In genomic region chr7:141388487-141389109, GRCm38 (mm10) we compare ENCODE assay signal across 32 mouse cellular contexts. TPM values are rescaled to one million over a fixed set of nuclear protein-coding genes. Genes with fewer than 3 reads are reported as not detected.
DNase-seq lines count a peak whose midpoint lies in the region; ATAC-seq and TF ChIP-seq lines count a peak whose summit lies in the region.
"Had no signal": no experiment of that assay in that cellular context is flagged by ENCODE, and none has a peak within 500 bp of the region (broad histone marks: within the 10 kb centered on the region; RNA-seq: fewer than 3 reads in every experiment).

No protein-coding gene starts in this region.

- H3K27me3 ChIP-seq in G1E (ENCODE audit: insufficient read depth, low read length) = no peaks in the 10 kb centered on the region
- no peaks in the 10 kb centered on the region for H3K27me3 ChIP-seq in intestine, embryonic 16.5 days (replicated peaks; ENCODE audit: control insufficient read depth, insufficient read depth, low read length)
- no peaks in the 10 kb centered on the region for H3K27me3 ChIP-seq in liver, embryonic 13.5 days
- peaks cover 10% of the 10 kb centered on the region; the same call in 1 of the 2 replicates for H3K27me3 ChIP-seq in hindbrain, embryonic 10.5 days (ENCODE audit: insufficient read depth, poor library complexity, severe bottlenecking)
- 0 out of 2 replicates have a peak, but pooled peaks cover 9% of the 10 kb centered on the region for H3K27me3 ChIP-seq in kidney, embryonic 15.5 days
- H3K27me3 ChIP-seq: embryonic facial prominence, embryonic 13.5 days had no signal

- H3K9ac ChIP-seq in intestine, embryonic 16.5 days (ENCODE audit: low read depth, low read length) = no peak overlapping the region
- H3K9ac ChIP-seq in liver, embryonic 13.5 days = peak overlapping the region; percentile 48
- no peak overlapping the region for H3K9ac ChIP-seq in kidney, embryonic 15.5 days
- H3K9ac ChIP-seq: embryonic facial prominence, embryonic 13.5 days; forebrain, embryonic 15.5 days; hindbrain, embryonic 13.5 days; neural tube, embryonic 12.5 days had no signal

- no peaks in the 10 kb centered on the region for H3K9me3 ChIP-seq in G1E (replicated peaks)
- H3K9me3 ChIP-seq in intestine, embryonic 16.5 days (ENCODE audit: control insufficient read depth, low read length) = no peaks in the 10 kb centered on the region
- no peaks in the 10 kb centered on the region for H3K9me3 ChIP-seq in liver, embryonic 13.5 days (replicated peaks)
- no peaks in the 10 kb centered on the region for H3K9me3 ChIP-seq in hindbrain, embryonic 10.5 days
- no peaks in the 10 kb centered on the region for H3K9me3 ChIP-seq in kidney, embryonic 15.5 days (replicated peaks)
- H3K9me3 ChIP-seq: embryonic facial prominence, embryonic 13.5 days; forebrain, embryonic 10.5 days; forebrain, embryonic 15.5 days; heart, embryonic 10.5 days; hindbrain, embryonic 13.5 days; midbrain, embryonic 10.5 days; neural tube, embryonic 12.5 days had no signal

- ATAC-seq in G1E (ENCODE audit: extremely low read depth, insufficient number of reproducible peaks, low FRiP score, poor library complexity, severe bottlenecking) = peak; percentile 69
- peak; percentile 62 for ATAC-seq in intestine, embryonic 16.5 days
- peak; percentile 34 for ATAC-seq in liver, embryonic 13.5 days (ENCODE audit: low read depth)
- peak; percentile 13; the same call in 1 of the 2 replicates for ATAC-seq in megakaryocyte progenitor cell, adult 5-6 weeks (replicated peaks; ENCODE audit: poor library complexity)
- no peak for ATAC-seq in kidney, embryonic 15.5 days (replicated peaks; ENCODE audit: low FRiP score)
- ATAC-seq: forebrain, embryonic 15.5 days; midbrain, embryonic 16.5 days had no signal

- H3K4me3 ChIP-seq in G1E (ENCODE audit: low read depth, low read length) = no peak overlapping the region; the same call in 1 of the 2 replicates
- no peak overlapping the region for H3K4me3 ChIP-seq in intestine, embryonic 16.5 days (ENCODE audit: low read length)
- no peak overlapping the region for H3K4me3 ChIP-seq in liver, embryonic 13.5 days (replicated peaks)
- no peak overlapping the region for H3K4me3 ChIP-seq in hindbrain, embryonic 10.5 days
- H3K4me3 ChIP-seq in kidney, embryonic 15.5 days (replicated peaks) = no peak overlapping the region
- H3K4me3 ChIP-seq: embryonic facial prominence, embryonic 13.5 days; forebrain, embryonic 10.5 days; forebrain, embryonic 15.5 days; heart, embryonic 10.5 days; hindbrain, embryonic 13.5 days; midbrain, embryonic 10.5 days; myocyte; neural tube, embryonic 12.5 days had no signal

- H3K36me3 ChIP-seq in G1E (replicated peaks) = peaks cover 2% of the 10 kb centered on the region
- H3K36me3 ChIP-seq in intestine, embryonic 16.5 days (ENCODE audit: control insufficient read depth, insufficient read depth, low read length) = no peaks in the 10 kb centered on the region
- H3K36me3 ChIP-seq in liver, embryonic 13.5 days = no peaks in the 10 kb centered on the region
- H3K36me3 ChIP-seq in hindbrain, embryonic 10.5 days = no peaks in the 10 kb centered on the region
- no peaks in the 10 kb centered on the region for H3K36me3 ChIP-seq in kidney, embryonic 15.5 days
- H3K36me3 ChIP-seq: embryonic facial prominence, embryonic 13.5 days; forebrain, embryonic 10.5 days; forebrain, embryonic 15.5 days; heart, embryonic 10.5 days; hindbrain, embryonic 13.5 days; midbrain, embryonic 10.5 days; neural tube, embryonic 12.5 days had no signal

- DNase-seq in G1E (ENCODE audit: low spot score) = no peak
- DNase-seq in liver, embryonic 13.5 days = peak; percentile 36
- DNase-seq in cerebellum, adult 9-11 months = no peak
- DNase-seq in hindbrain, embryonic 10.5 days (ENCODE audit: low spot score) = no peak
- no peak for DNase-seq in thymus, postnatal 10 days (ENCODE audit: low spot score in 2 of 2)
- DNase-seq: adrenal gland, postnatal 14 days; cerebellum, adult 8-10 months; cerebellum, postnatal 36 days; gastrocnemius, postnatal 25 days; heart, adult 11 months; heart, postnatal 36 days; kidney, adult 18-20 months; lung, postnatal 4 days; right cerebral cortex, adult 18-20 months; thymus, adult 18-20 months; thymus, postnatal 36 days had no signal

- no peak for TF ChIP-seq CTCF in G1E (IDR thresholded peaks at IDR 0.05; ENCODE audit: low read depth, low read length)

- WGBS in intestine, embryonic 16.5 days = 41% methylated on average over 3 of the region's 3 CpGs
- 12% methylated on average over 3 of the region's 3 CpGs for WGBS in liver, embryonic 13.5 days (ENCODE audit: insufficient replicate concordance)
- 63% methylated on average over 3 of the region's 3 CpGs for WGBS in hindbrain, embryonic 10.5 days
- WGBS in kidney, embryonic 15.5 days = 40% methylated on average over 3 of the region's 3 CpGs

- peak overlapping the region; percentile 98 for H3K27ac ChIP-seq in intestine, embryonic 16.5 days (ENCODE audit: low read length)
- H3K27ac ChIP-seq in liver, embryonic 13.5 days = peak overlapping the region; percentile 98
- H3K27ac ChIP-seq in hindbrain, embryonic 10.5 days = no peak overlapping the region
- no peak overlapping the region for H3K27ac ChIP-seq in kidney, embryonic 15.5 days
- H3K27ac ChIP-seq: embryonic facial prominence, embryonic 13.5 days; forebrain, embryonic 10.5 days; forebrain, embryonic 15.5 days; heart, embryonic 10.5 days; hindbrain, embryonic 13.5 days; kidney, postnatal 0 days; midbrain, embryonic 10.5 days; neural tube, embryonic 12.5 days; stomach, postnatal 0 days had no signal

- peaks cover 82% of the 10 kb centered on the region for H3K4me1 ChIP-seq in G1E (ENCODE audit: insufficient read depth, low read depth, low read length)
- peaks cover 21% of the 10 kb centered on the region for H3K4me1 ChIP-seq in intestine, embryonic 16.5 days (ENCODE audit: control insufficient read depth, insufficient read depth, low read length)
- H3K4me1 ChIP-seq in liver, embryonic 13.5 days (replicated peaks) = peaks cover 70% of the 10 kb centered on the region
- peaks cover 24% of the 10 kb centered on the region for H3K4me1 ChIP-seq in hindbrain, embryonic 10.5 days (replicated peaks)
- peaks cover 19% of the 10 kb centered on the region for H3K4me1 ChIP-seq in kidney, embryonic 15.5 days

- peak overlapping the region; percentile 10; the same call in 1 of the 2 replicates for H3K4me2 ChIP-seq in intestine, embryonic 16.5 days (ENCODE audit: low read depth, low read length)
- peak overlapping the region; percentile 26 for H3K4me2 ChIP-seq in liver, embryonic 13.5 days
- no peak overlapping the region for H3K4me2 ChIP-seq in kidney, embryonic 15.5 days
- H3K4me2 ChIP-seq: embryonic facial prominence, embryonic 13.5 days; forebrain, embryonic 15.5 days; hindbrain, embryonic 13.5 days; neural tube, embryonic 12.5 days had no signal

RNA-seq across cellular contexts. Expression of gene Taldo1, which starts 3.4 kb away (rescaled TPM):
- 59.1 and 68.2 TPM in 2 replicates for total RNA-seq in G1E (2014; fragmentation: Nextera tagmentation)
- total RNA-seq in G1E (2017) = 514 and 659 TPM in 2 replicates
- 207 and 336 TPM in 2 replicates for polyA plus RNA-seq in G1E (2012)
- 567 and 582 TPM in 2 replicates for polyA plus RNA-seq in intestine, embryonic 16.5 days (2015; fragmentation: Nextera tagmentation; extraction: Ambion mirVana)
- polyA plus RNA-seq in liver, embryonic 13.5 days (2015; fragmentation: Nextera tagmentation; extraction: Ambion mirVana) = 518 and 542 TPM in 2 replicates
- total RNA-seq in megakaryocyte progenitor cell, adult 5-6 weeks (2015) = 103 and 117 TPM in 2 replicates
- 508 and 513 TPM in 2 replicates for total RNA-seq in megakaryocyte progenitor cell, adult 5-6 weeks (2017)
- 336 and 378 TPM in 2 replicates for polyA plus RNA-seq in hindbrain, embryonic 10.5 days (2016; fragmentation: Nextera tagmentation; extraction: Ambion mirVana)
- 340 and 353 TPM in 2 replicates for polyA plus RNA-seq in kidney, embryonic 15.5 days (2015; fragmentation: Nextera tagmentation; extraction: Ambion mirVana)

RNA-seq across cellular contexts. Expression of gene Gatd1, which starts 25.3 kb away (rescaled TPM):
- total RNA-seq in G1E (2014; fragmentation: Nextera tagmentation) (22.6 and 30.8 TPM in 2 replicates), G1E (2017) (23.8 and 23.9 TPM in 2 replicates)
- polyA plus RNA-seq in G1E (2012) = 15.4 and 16.5 TPM in 2 replicates
- 47.5 and 48.2 TPM in 2 replicates for polyA plus RNA-seq in intestine, embryonic 16.5 days (2015; fragmentation: Nextera tagmentation; extraction: Ambion mirVana)
- 18.1 and 18.3 TPM in 2 replicates for polyA plus RNA-seq in liver, embryonic 13.5 days (2015; fragmentation: Nextera tagmentation; extraction: Ambion mirVana)
- 21.9 and 25.9 TPM in 2 replicates for total RNA-seq in megakaryocyte progenitor cell, adult 5-6 weeks (2015)
- total RNA-seq in megakaryocyte progenitor cell, adult 5-6 weeks (2017) = 13.5 and 16.3 TPM in 2 replicates
- 45.2 and 49.4 TPM in 2 replicates for polyA plus RNA-seq in hindbrain, embryonic 10.5 days (2016; fragmentation: Nextera tagmentation; extraction: Ambion mirVana)
- 61.5 and 61.8 TPM in 2 replicates for polyA plus RNA-seq in kidney, embryonic 15.5 days (2015; fragmentation: Nextera tagmentation; extraction: Ambion mirVana)

RNA-seq across cellular contexts. Expression of gene Cend1, which starts 40.7 kb away (rescaled TPM):
- total RNA-seq in G1E (2014; fragmentation: Nextera tagmentation) (not detected in 2 replicates), G1E (2017) (not detected in 2 replicates)
- not detected in 2 replicates for polyA plus RNA-seq in G1E (2012)
- polyA plus RNA-seq in intestine, embryonic 16.5 days (2015; fragmentation: Nextera tagmentation; extraction: Ambion mirVana) = 3.2 and 4.0 TPM in 2 replicates
- polyA plus RNA-seq in liver, embryonic 13.5 days (2015; fragmentation: Nextera tagmentation; extraction: Ambion mirVana) = 0.10 and 0.14 TPM in 2 replicates
- total RNA-seq in megakaryocyte progenitor cell, adult 5-6 weeks (2015) = not detected in 2 replicates
- not detected in 2 replicates for total RNA-seq in megakaryocyte progenitor cell, adult 5-6 weeks (2017)
- polyA plus RNA-seq in hindbrain, embryonic 10.5 days (2016; fragmentation: Nextera tagmentation; extraction: Ambion mirVana) = 11.5 and 21.9 TPM in 2 replicates
- 2.6 and 3.4 TPM in 2 replicates for polyA plus RNA-seq in kidney, embryonic 15.5 days (2015; fragmentation: Nextera tagmentation; extraction: Ambion mirVana)
- total RNA-seq: CH12.LX; liver, adult 2 months had no signal

RNA-seq across cellular contexts. Expression of gene Slc25a22, which starts 49.1 kb away (rescaled TPM):
- 16.3 and 20.8 TPM in 2 replicates for total RNA-seq in G1E (2014; fragmentation: Nextera tagmentation)
- total RNA-seq in G1E (2017) = 3.7 and 3.8 TPM in 2 replicates
- 51.8 and 54.9 TPM in 2 replicates for polyA plus RNA-seq in G1E (2012)
- polyA plus RNA-seq in intestine, embryonic 16.5 days (2015; fragmentation: Nextera tagmentation; extraction: Ambion mirVana) = 34.6 and 37.7 TPM in 2 replicates
- 16.6 and 20.4 TPM in 2 replicates for polyA plus RNA-seq in liver, embryonic 13.5 days (2015; fragmentation: Nextera tagmentation; extraction: Ambion mirVana)
- total RNA-seq in megakaryocyte progenitor cell, adult 5-6 weeks (2015) = 15.5 and 19.8 TPM in 2 replicates
- 4.4 and 5.3 TPM in 2 replicates for total RNA-seq in megakaryocyte progenitor cell, adult 5-6 weeks (2017)
- polyA plus RNA-seq in hindbrain, embryonic 10.5 days (2016; fragmentation: Nextera tagmentation; extraction: Ambion mirVana) = 45.9 and 55.6 TPM in 2 replicates
- 27.6 and 34.0 TPM in 2 replicates for polyA plus RNA-seq in kidney, embryonic 15.5 days (2015; fragmentation: Nextera tagmentation; extraction: Ambion mirVana)

RNA-seq across cellular contexts. Expression of gene Eps8l2, which starts 49.9 kb away (rescaled TPM):
- total RNA-seq in G1E (2014; fragmentation: Nextera tagmentation) (not detected in 2 replicates), G1E (2017) (0.33 TPM in 1 of 2 replicates, not detected in the other)
- polyA plus RNA-seq in G1E (2012) = not detected in 2 replicates
- polyA plus RNA-seq in intestine, embryonic 16.5 days (2015; fragmentation: Nextera tagmentation; extraction: Ambion mirVana) = 191 and 214 TPM in 2 replicates
- polyA plus RNA-seq in liver, embryonic 13.5 days (2015; fragmentation: Nextera tagmentation; extraction: Ambion mirVana) = 5.1 and 6.6 TPM in 2 replicates
- 0.67 TPM in 1 of 2 replicates, not detected in the other for total RNA-seq in megakaryocyte progenitor cell, adult 5-6 weeks (2015)
- total RNA-seq in megakaryocyte progenitor cell, adult 5-6 weeks (2017) = not detected in 2 replicates
- 6.7 and 6.8 TPM in 2 replicates for polyA plus RNA-seq in hindbrain, embryonic 10.5 days (2016; fragmentation: Nextera tagmentation; extraction: Ambion mirVana)
- polyA plus RNA-seq in kidney, embryonic 15.5 days (2015; fragmentation: Nextera tagmentation; extraction: Ambion mirVana) = 33.1 and 39.6 TPM in 2 replicates

Comparison
In these comparisons a context has a peak if more than half of its experiments do, and no peak if none do; other contexts are left out.
1. H3K27ac ChIP-seq: peak in intestine, embryonic 16.5 days (single experiment) and liver, embryonic 13.5 days (single experiment); none in hindbrain, embryonic 10.5 days (single experiment) and kidney, embryonic 15.5 days (single experiment).